Mouse (Mus musculus): ENCODE data around the gene Gm13695.

- no peak for TF ChIP-seq POLR2A (IDR thresholded peaks at IDR 0.05; ENCODE audit: extremely low read depth, insufficient read depth, low read length)
- TF ChIP-seq CTCF (IDR thresholded peaks at IDR 0.05; ENCODE audit: extremely low read depth, insufficient read depth, low read length), result no peak
Observed at GRCm38 (mm10) chr2:84008913-84009312, 41.8 kb downstream of the Gm13695 start.
